Mouse (Mus musculus): ENCODE data around the gene Pten. TPM values are rescaled to one million over a fixed set of nuclear protein-coding genes. Genes with fewer than 3 reads are reported as not detected.
A peak's percentile ranks its signal among the peaks of the same experiment; 100 is the strongest.

Gene Pten
- polyA plus RNA-seq, 1 experiment from 2014 or later, result 22.6 TPM

DNA sequence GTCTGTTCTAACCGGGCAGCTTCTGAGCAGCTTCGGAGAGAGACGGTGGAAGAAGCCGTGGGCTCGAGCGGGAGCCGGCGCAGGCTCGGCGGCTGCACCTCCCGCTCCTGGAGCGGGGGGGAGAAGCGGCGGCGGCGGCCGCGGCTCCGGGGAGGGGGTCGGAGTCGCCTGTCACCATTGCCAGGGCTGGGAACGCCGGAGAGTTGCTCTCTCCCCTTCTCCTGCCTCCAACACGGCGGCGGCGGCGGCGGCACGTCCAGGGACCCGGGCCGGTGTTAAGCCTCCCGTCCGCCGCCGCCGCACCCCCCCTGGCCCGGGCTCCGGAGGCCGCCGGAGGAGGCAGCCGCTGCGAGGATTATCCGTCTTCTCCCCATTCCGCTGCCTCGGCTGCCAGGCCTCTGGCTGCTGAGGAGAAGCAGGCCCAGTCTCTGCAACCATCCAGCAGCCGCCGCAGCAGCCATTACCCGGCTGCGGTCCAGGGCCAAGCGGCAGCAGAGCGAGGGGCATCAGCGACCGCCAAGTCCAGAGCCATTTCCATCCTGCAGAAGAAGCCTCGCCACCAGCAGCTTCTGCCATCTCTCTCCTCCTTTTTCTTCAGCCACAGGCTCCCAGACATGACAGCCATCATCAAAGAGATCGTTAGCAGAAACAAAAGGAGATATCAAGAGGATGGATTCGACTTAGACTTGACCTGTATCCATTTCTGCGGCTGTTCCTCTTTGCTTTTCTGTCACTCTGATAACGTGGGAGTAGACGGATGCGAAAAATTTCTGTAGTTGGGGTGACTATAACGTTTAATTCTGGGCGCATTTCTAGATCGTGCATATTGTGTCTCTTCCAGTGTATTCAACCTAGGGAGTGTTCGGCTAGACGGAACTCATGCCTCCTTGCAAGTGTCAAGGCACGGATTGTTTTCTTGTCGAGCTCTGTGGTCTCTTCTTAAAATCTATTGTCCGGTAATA lies 815 bp downstream of the Pten start:
- WGBS, result under 1% methylated on average over 60 of the region's 69 CpGs
- Histone ChIP-seq H3K27me3 (ENCODE audit: control insufficient read depth, insufficient read depth, low read length) (no peaks in the 10 kb centered on the region; the same call in 1 of the 2 replicates), H3K4me2 (ENCODE audit: low read length) (peak overlapping the region; percentile 96), H3K9ac (replicated peaks; ENCODE audit: low read length) (peak overlapping the region; percentile 96), H3K36me3 (ENCODE audit: control insufficient read depth, insufficient read depth, low read length) (no peaks in the 10 kb centered on the region), H3K9me3 (ENCODE audit: control insufficient read depth, low read length) (no peaks in the 10 kb centered on the region), H3K4me1 (ENCODE audit: control insufficient read depth, insufficient read depth, low read length) (peaks cover 42% of the 10 kb centered on the region), H3K4me3 (replicated peaks; ENCODE audit: low read depth, low read length) (peak overlapping the region; percentile 99), H3K27ac (replicated peaks; ENCODE audit: low read depth, low read length) (peak overlapping the region; percentile 98)
- peak; percentile 76 for DNase-seq
- ATAC-seq (ENCODE audit: low FRiP score, low TSS enrichment), result peak; percentile 9

DNA sequence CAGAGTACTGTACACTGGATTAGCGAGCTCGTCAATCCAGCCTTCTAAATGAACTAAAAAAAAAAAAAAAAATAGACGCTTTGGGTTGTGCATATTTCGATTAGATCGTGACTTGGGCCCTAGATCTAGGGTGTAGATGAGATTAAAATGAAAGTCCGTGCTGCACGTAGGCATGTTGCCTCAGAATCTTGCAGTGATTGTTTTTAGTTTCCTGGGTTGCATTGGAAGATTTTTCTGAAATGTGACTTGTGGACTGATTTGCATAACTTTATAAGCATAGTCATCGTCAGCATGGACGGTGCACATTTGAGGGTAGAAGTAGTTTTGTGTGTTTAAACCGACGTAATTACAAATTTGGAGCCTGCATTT lies 1.5 kb downstream of the Pten start:
- DNase-seq, result peak; percentile 28
- peak overlapping the region; percentile 96 for H3K4me2 ChIP-seq (ENCODE audit: low read length)
- H3K9me3 ChIP-seq (ENCODE audit: control insufficient read depth, low read length), result no peaks in the 10 kb centered on the region
- no peak for ATAC-seq (ENCODE audit: low FRiP score, low TSS enrichment)
- peaks cover 45% of the 10 kb centered on the region for H3K4me1 ChIP-seq (ENCODE audit: control insufficient read depth, insufficient read depth, low read length)
- peak overlapping the region; percentile 98 for H3K27ac ChIP-seq (replicated peaks; ENCODE audit: low read depth, low read length)
- peak overlapping the region; percentile 99 for H3K4me3 ChIP-seq (replicated peaks; ENCODE audit: low read depth, low read length)
- under 1% methylated on average over 11 of the region's 11 CpGs for WGBS
- no peaks in the 10 kb centered on the region; the same call in 1 of the 2 replicates for H3K27me3 ChIP-seq (ENCODE audit: control insufficient read depth, insufficient read depth, low read length)
- no peaks in the 10 kb centered on the region for H3K36me3 ChIP-seq (ENCODE audit: control insufficient read depth, insufficient read depth, low read length)
- peak overlapping the region; percentile 96 for H3K9ac ChIP-seq (replicated peaks; ENCODE audit: low read length)

DNA sequence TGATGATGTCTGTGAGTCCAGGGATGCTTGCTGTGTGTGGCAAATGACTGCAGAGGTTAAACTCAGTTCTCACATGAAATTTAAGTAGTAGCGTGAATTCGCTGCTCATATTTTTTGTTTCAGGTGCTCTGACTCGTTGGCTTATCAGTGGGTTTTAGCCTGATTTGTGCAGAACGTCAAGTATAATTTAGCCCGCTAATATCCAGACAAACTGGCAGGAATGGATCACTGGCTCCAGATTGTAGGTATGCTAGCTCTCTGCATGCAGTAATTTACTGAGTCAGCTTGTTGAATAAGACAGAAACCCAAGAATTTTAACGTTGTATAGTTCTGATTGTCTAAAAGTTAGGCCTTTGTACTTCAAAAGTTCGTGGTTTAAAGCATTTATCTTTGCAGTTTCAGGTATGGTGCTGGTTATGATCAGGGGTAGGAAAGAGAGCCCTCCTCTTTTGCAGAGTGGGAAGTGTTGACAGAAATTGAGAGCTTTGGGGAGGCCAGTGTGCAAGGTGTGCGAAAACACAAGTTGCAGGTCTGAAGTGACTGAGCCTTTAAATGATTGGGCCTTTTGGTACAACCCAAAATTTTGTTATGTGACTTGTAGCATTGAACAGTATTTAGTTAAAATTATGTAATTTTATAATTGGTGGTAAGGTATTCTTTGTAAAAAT lies 2.2 kb downstream of the Pten start:
- Histone ChIP-seq H3K27ac (replicated peaks; ENCODE audit: low read depth, low read length) (no peak overlapping the region), H3K4me3 (replicated peaks; ENCODE audit: low read depth, low read length) (peak overlapping the region; percentile 99), H3K36me3 (ENCODE audit: control insufficient read depth, insufficient read depth, low read length) (no peaks in the 10 kb centered on the region), H3K4me2 (ENCODE audit: low read length) (peak overlapping the region; percentile 96), H3K27me3 (ENCODE audit: control insufficient read depth, insufficient read depth, low read length) (no peaks in the 10 kb centered on the region; the same call in 1 of the 2 replicates), H3K4me1 (ENCODE audit: control insufficient read depth, insufficient read depth, low read length) (peaks cover 43% of the 10 kb centered on the region), H3K9me3 (ENCODE audit: control insufficient read depth, low read length) (no peaks in the 10 kb centered on the region), H3K9ac (replicated peaks; ENCODE audit: low read length) (peak overlapping the region; percentile 96)
- peak; percentile 37 for DNase-seq
- no peak for ATAC-seq (ENCODE audit: low FRiP score, low TSS enrichment)
- WGBS, result 1% methylated on average over 8 of the region's 8 CpGs

DNA sequence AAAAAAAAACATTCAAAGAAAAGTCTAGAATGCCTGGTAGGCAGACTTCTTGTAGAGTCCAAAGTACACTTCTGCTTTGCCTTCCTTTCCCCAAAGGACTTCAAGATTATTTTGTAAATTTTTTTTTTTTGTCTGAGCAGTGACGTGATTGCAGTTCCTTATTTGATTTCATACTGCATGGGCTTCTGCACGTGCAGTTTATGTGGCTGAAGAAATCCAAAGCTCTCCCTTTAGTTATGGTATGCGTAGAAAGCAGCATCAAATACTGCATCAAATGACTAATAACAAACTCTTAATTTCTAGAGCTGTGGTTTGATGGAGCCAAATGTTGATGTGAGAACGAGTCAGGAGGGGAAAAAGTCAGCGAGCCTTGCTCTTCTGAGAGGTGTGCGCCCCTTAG lies 3.2 kb downstream of the Pten start:
- H3K9ac ChIP-seq (replicated peaks; ENCODE audit: low read length), result peak overlapping the region; percentile 13
- peak; percentile 18 for DNase-seq
- no peaks in the 10 kb centered on the region for H3K36me3 ChIP-seq (ENCODE audit: control insufficient read depth, insufficient read depth, low read length)
- no peak for ATAC-seq (ENCODE audit: low FRiP score, low TSS enrichment)
- H3K4me2 ChIP-seq (ENCODE audit: low read length), result peak overlapping the region; percentile 96
- H3K27ac ChIP-seq (replicated peaks; ENCODE audit: low read depth, low read length), result no peak overlapping the region
- no peaks in the 10 kb centered on the region for H3K27me3 ChIP-seq (ENCODE audit: control insufficient read depth, insufficient read depth, low read length)
- H3K4me1 ChIP-seq (ENCODE audit: control insufficient read depth, insufficient read depth, low read length), result peaks cover 32% of the 10 kb centered on the region
- peak overlapping the region; percentile 99 for H3K4me3 ChIP-seq (replicated peaks; ENCODE audit: low read depth, low read length)
- H3K9me3 ChIP-seq (ENCODE audit: control insufficient read depth, low read length), result no peaks in the 10 kb centered on the region
- WGBS, result 24% methylated on average over 6 of the region's 6 CpGs

DNA sequence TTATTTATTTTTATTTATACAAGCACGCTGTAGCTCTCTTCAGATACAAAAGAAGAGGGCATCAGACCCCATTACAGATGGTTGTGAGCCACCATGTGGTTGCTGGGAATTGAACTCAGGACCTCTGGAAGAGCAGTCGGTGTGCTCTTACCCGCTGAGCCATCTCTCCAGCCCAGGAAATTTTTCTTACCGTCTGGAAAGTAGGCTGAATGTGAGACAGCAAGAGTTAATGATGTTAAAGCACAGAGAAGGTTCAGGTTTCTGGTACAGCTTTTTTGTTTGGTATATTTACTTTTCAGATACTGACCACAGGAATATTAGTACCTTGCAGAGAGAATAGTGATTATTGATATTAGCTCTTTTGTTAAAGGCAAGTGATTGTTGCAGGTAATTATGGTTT lies 3.9 kb downstream of the Pten start:
- no peak for DNase-seq
- no peaks in the 10 kb centered on the region for H3K27me3 ChIP-seq (ENCODE audit: control insufficient read depth, insufficient read depth, low read length)
- no peak for ATAC-seq (ENCODE audit: low FRiP score, low TSS enrichment)
- WGBS, result 62% methylated on average over 4 of the region's 4 CpGs
- H3K4me3 ChIP-seq (replicated peaks; ENCODE audit: low read depth, low read length), result peak overlapping the region; percentile 99
- H3K9me3 ChIP-seq (ENCODE audit: control insufficient read depth, low read length), result no peaks in the 10 kb centered on the region
- H3K4me2 ChIP-seq (ENCODE audit: low read length), result peak overlapping the region; percentile 96
- H3K9ac ChIP-seq (replicated peaks; ENCODE audit: low read length), result no peak overlapping the region
- H3K4me1 ChIP-seq (ENCODE audit: control insufficient read depth, insufficient read depth, low read length), result peaks cover 30% of the 10 kb centered on the region
- no peak overlapping the region for H3K27ac ChIP-seq (replicated peaks; ENCODE audit: low read depth, low read length)
- H3K36me3 ChIP-seq (ENCODE audit: control insufficient read depth, insufficient read depth, low read length), result no peaks in the 10 kb centered on the region

DNA sequence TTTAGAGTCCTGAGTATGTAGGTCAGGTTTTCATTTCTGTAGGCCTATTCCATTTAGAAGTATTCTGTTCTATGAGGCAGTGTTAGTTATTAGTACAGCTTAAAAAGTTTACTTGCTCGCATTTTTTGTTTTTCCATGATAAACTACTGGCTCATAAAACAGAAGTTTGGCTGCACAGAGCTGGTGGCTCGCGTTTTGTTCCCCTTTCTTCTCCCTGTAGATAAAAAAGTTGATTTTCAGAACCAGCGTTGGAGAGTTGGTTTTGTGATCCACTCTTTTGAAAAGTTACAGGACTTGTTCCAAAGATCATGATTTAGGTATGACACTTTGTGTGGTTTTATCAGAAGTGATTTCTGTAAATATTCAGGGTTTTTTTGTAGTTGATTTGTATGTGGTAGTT lies 5.2 kb downstream of the Pten start:
- DNase-seq, result no peak
- H3K36me3 ChIP-seq (ENCODE audit: control insufficient read depth, insufficient read depth, low read length), result no peaks in the 10 kb centered on the region
- H3K9ac ChIP-seq (replicated peaks; ENCODE audit: low read length), result no peak overlapping the region
- H3K9me3 ChIP-seq (ENCODE audit: control insufficient read depth, low read length), result no peaks in the 10 kb centered on the region
- WGBS, result 90% methylated on average over 4 of the region's 4 CpGs
- H3K27me3 ChIP-seq (ENCODE audit: control insufficient read depth, insufficient read depth, low read length), result no peaks in the 10 kb centered on the region
- H3K4me3 ChIP-seq (replicated peaks; ENCODE audit: low read depth, low read length), result no peak overlapping the region
- ATAC-seq (ENCODE audit: low FRiP score, low TSS enrichment), result no peak
- H3K4me2 ChIP-seq (ENCODE audit: low read length), result peak overlapping the region; percentile 24
- no peak overlapping the region for H3K27ac ChIP-seq (replicated peaks; ENCODE audit: low read depth, low read length)
- peaks cover 30% of the 10 kb centered on the region for H3K4me1 ChIP-seq (ENCODE audit: control insufficient read depth, insufficient read depth, low read length)

DNA sequence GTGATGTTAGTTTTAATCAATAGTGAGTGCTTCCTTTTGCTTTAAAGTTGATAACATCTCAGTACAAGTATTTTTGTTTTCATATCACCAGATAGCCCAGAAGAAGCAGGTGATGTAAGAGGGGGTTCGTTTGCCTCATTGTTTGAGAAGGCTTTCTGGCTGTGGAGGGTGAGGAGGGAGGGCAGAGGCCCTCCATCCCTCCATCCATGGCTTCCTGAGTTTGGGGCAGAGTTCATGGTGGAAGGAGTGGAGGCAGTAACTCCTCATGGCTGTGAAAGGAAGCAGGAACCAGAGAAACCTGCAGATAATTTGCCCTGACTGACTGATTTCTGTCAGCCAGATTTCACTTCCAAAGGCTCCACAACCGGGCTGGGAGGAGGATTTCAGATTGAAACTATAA lies 21.1 kb downstream of the Pten start:
- no peaks in the 10 kb centered on the region for H3K36me3 ChIP-seq (ENCODE audit: control insufficient read depth, insufficient read depth, low read length)
- H3K4me2 ChIP-seq (ENCODE audit: low read length), result no peak overlapping the region
- H3K4me3 ChIP-seq (replicated peaks; ENCODE audit: low read depth, low read length), result no peak overlapping the region
- H3K9ac ChIP-seq (replicated peaks; ENCODE audit: low read length), result no peak overlapping the region
- H3K27me3 ChIP-seq (ENCODE audit: control insufficient read depth, insufficient read depth, low read length), result no peaks in the 10 kb centered on the region
- WGBS, result 52% methylated on average over 2 of the region's 2 CpGs
- DNase-seq (no peak), ATAC-seq (ENCODE audit: low FRiP score, low TSS enrichment) (no peak)
- no peaks in the 10 kb centered on the region for H3K4me1 ChIP-seq (ENCODE audit: control insufficient read depth, insufficient read depth, low read length)
- no peaks in the 10 kb centered on the region for H3K9me3 ChIP-seq (ENCODE audit: control insufficient read depth, low read length)
- no peak overlapping the region for H3K27ac ChIP-seq (replicated peaks; ENCODE audit: low read depth, low read length)

DNA sequence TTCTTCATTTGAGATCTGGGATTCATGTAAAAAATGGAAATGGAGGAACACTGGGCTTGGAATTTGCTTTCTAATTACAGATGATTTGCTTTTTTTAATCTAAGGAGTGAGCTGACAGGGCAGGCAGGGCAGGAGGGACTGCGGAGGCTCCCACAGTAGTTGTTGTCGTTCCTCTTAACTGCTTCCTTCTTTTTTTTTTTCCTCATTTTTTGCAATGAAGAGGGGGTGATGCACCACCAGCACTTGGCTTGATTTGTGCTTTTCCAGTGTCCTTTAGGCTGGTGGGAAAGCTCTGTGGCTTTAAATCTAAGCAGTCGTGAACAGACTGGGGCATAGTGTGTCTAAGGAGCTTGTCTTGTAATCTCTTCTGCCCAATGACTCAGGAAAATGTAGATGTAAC lies 21.8 kb downstream of the Pten start:
- 77% methylated on average over 3 of the region's 3 CpGs for WGBS
- Histone ChIP-seq H3K9ac (replicated peaks; ENCODE audit: low read length) (no peak overlapping the region), H3K9me3 (ENCODE audit: control insufficient read depth, low read length) (no peaks in the 10 kb centered on the region), H3K27ac (replicated peaks; ENCODE audit: low read depth, low read length) (no peak overlapping the region), H3K27me3 (ENCODE audit: control insufficient read depth, insufficient read depth, low read length) (no peaks in the 10 kb centered on the region), H3K4me3 (replicated peaks; ENCODE audit: low read depth, low read length) (no peak overlapping the region), H3K36me3 (ENCODE audit: control insufficient read depth, insufficient read depth, low read length) (no peaks in the 10 kb centered on the region), H3K4me1 (ENCODE audit: control insufficient read depth, insufficient read depth, low read length) (no peaks in the 10 kb centered on the region), H3K4me2 (ENCODE audit: low read length) (no peak overlapping the region)
- ATAC-seq (ENCODE audit: low FRiP score, low TSS enrichment), result no peak
- DNase-seq, result no peak

All from midbrain, embryonic 14.5 days (tissue).